Mouse (Mus musculus): ENCODE measurements around the gene Rbm24.

Gene Rbm24

GRCm38 (mm10) chr13:46418141-46418601, at the start of gene Rbm24:
TSS of gene Rbm24 (plus strand) at chr13:46418434.
- no peak for DNase-seq (ENCODE audit: low read depth, low spot score)

- DNase-seq (ENCODE audit: low read depth, low spot score) = no peak
Measured at GRCm38 (mm10) chr13:46372884-46373283, 45.4 kb upstream of the Rbm24 start.

DNA sequence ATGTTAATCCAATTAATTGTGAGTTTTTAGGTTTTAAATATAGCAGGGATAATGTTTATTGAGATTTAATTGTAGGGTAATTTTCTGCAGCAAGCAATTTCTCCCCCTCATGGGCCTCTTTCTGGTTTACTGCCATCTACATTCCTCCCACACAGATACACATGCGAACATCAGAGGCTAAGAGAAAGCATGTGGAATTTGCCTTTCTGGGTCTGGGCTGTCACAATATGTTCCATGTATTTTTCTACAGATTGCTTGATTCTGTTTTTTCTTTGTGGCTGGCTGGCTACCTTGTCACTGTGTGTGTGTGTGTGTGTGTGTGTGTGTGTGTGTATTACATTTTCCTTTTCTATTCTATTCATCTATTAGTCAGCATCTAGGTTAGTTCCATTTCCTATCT, 42.9 kb upstream of the Rbm24 start:
- no peak for DNase-seq (ENCODE audit: low read depth, low spot score)

DNA sequence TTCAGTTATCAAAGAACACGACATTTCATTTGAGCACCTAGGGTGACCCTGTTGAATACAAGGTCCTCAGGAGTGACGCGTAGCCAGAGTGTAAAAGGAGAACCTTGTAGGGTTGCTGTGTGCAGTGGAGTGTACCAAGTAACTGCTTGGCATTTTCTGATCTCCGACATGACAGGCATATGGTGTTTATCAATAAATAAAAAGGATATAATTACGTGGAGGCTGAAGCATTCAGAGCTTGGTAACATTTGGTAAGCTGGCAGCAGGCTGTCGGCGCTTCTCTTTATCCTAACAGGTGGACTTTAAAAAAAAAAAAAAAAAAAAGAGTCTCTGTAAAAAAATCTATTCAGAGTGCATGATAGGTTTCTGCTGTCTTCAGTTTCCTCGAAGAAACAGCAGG, 30.8 kb upstream of the Rbm24 start:
- DNase-seq (ENCODE audit: low read depth, low spot score) = no peak

DNA sequence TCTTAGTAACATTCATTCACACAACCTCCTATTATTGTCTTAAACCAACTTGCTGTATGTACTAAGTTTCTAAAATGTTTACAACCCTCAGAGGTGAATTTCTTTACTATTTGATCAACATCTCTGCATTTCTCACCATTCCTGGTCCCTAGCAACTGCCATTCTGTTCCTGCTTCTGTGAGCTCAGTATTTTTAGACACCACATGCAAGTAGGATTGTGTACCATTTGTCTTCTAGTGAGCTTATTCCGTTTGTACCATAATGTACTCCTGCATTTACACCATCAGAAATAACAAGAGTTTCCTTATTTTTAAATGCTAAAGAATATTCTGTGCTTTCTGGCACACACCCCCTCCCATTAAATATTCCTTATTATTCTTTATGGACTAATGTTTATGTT, 26.6 kb upstream of the Rbm24 start:
- no peak for DNase-seq (ENCODE audit: low read depth, low spot score)

GRCm38 (mm10) chr13:46392893-46393292, 25.3 kb upstream of the Rbm24 start:
- DNase-seq (ENCODE audit: low read depth, low spot score) = no peak

GRCm38 (mm10) chr13:46393936-46394335, 24.3 kb upstream of the Rbm24 start:
- DNase-seq (ENCODE audit: low read depth, low spot score) = no peak

DNA sequence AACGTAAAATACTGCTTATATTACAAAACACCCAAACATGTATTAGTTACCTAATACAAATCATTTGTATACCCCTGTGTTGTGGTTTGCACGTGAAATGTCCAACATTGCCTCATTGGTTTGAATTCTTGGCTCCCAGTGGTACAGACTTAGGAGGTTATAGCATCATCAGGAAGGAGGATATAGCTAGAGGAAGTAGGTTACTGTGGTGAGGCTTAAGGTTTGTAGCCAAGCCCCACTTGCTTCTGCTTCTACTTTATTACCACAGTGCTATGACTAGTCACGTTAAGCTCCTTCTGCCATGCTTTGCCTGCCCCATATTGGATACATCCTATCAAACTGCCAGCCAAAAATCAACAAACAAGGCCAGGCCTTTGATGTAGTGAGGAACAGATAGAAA, 21.0 kb upstream of the Rbm24 start:
- DNase-seq (ENCODE audit: low read depth, low spot score) = no peak

DNA sequence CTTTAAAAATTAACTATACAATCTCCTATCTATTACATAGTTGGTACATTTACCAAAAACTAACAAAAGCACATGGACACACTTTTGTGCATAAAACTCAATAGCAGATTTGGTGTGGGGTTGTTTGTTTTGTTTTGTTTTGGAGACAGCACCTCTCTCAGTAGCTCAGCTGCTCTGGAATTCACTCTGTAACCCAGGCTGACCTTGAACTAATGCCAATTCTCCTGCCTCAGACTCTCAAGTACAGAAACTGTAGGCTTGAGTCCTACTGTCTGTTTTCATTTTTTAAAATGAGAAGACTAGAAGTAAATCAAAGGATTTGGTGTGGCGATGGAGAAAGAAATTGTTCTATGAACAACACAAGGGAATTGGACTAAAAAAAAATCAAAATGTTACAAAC, 11.1 kb upstream of the Rbm24 start:
- no peak for DNase-seq (ENCODE audit: low read depth, low spot score)

DNA sequence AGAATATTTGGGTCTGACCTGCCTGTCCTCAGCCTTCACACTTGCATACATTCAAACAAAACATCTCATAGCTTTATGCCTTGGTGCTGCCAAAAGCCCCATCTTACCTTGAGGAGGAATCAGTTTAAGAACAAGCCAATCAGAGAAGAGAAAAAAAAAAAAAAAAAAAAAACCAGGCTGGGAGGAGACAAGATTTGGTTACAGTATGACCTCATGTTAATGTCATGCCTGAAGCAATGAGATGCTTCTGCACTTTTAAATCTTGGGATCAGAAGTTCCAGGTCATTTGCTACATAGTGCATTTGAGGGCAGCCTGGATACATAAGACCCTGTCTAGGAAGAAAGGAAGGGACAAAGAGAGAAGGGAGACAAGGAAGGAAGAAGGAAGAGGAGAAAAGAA, 6.0 kb upstream of the Rbm24 start:
- no peak for DNase-seq (ENCODE audit: low read depth, low spot score)

- DNase-seq (ENCODE audit: low read depth, low spot score) = no peak
Measured at GRCm38 (mm10) chr13:46413588-46413987, 4.6 kb upstream of the Rbm24 start.

DNA sequence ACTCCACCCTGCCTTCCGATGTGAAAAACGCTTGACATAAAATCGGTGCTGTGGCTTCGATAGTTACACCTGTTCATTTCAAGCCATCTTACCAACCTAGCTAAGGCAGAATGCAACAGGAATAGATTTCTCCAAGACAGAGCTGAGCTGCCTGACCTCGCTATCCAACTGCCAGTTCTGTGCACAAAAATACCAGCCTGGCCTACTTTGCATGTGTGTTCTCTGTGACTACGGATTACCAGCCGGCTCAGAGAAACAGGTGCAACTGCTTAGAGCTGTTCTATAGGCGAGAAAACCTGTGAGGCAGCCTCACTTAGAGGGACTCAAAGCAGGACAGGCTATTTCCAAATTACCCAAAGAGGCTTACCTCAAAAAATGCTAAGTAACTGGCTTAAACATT, 4.2 kb upstream of the Rbm24 start:
- DNase-seq (ENCODE audit: low read depth, low spot score) = no peak

- no peak for DNase-seq (ENCODE audit: low read depth, low spot score)
Measured at GRCm38 (mm10) chr13:46416021-46416420, 2.2 kb upstream of the Rbm24 start.

- DNase-seq (ENCODE audit: low read depth, low spot score) = no peak
Measured at GRCm38 (mm10) chr13:46417594-46417993, 640 bp upstream of the Rbm24 start.

GRCm38 (mm10) chr13:46418731-46419545, 704 bp downstream of the Rbm24 start:
- no peak for DNase-seq (ENCODE audit: low read depth, low spot score)

DNA sequence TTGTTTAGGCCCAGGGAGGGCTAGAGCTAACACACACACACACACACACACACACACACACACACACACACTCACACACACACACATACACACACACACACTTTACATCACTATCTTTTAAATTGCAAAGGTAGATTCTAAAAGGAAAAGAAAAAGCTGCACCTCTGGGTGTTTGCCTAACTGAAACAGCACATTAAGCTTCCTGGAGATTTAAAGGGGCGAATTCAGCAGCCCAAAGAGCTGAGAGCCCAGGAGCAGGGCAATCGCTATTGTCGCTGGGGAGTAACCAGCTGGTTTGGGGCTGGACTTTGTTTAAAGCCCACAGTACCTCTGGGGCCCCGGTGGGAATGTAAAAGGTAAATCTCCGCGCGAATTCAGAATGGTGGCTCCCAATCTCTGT, 1.4 kb downstream of the Rbm24 start:
- no peak for DNase-seq (ENCODE audit: low read depth, low spot score)

GRCm38 (mm10) chr13:46420095-46420494, 1.9 kb downstream of the Rbm24 start:
- DNase-seq (ENCODE audit: low read depth, low spot score) = no peak

DNA sequence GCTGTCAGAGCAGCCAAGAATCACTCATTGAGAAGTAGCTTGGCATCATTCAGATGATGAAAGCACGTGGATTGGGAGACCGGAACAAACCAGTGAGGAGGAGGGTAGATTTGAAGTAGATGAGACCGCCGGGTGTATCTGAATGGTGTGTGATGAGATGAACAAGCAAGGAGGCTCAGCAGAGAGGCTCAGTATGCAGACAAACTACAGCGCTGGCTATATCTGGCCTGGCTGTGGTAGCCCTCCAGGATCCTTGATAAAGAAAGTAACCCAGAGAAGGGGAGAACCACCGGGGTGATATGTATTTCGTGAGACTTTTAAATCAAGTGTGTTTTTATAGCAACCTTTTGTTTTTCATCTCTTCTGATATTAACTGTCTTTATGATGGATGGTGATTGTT, 5.6 kb downstream of the Rbm24 start:
- no peak for DNase-seq (ENCODE audit: low read depth, low spot score)

DNA sequence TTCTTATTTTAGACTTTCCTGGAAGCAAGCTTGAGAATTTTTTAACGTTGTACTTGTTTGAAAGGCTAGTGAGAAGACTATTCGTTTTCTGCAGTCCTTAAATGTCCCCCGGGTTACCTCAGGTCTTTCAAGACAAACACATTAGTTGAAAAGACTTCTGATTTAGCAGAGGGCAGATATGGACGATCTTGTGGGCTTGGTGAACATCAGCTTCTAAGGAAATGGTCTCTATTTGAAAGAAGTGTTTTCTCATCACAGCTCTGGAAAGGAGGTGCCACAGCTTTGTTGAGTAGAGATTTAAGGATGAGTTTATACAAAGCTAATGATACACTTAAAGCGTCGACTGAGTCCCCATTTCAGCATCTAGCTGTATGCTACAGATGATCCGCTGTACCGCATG, 6.1 kb downstream of the Rbm24 start:
- DNase-seq (ENCODE audit: low read depth, low spot score) = no peak

DNA sequence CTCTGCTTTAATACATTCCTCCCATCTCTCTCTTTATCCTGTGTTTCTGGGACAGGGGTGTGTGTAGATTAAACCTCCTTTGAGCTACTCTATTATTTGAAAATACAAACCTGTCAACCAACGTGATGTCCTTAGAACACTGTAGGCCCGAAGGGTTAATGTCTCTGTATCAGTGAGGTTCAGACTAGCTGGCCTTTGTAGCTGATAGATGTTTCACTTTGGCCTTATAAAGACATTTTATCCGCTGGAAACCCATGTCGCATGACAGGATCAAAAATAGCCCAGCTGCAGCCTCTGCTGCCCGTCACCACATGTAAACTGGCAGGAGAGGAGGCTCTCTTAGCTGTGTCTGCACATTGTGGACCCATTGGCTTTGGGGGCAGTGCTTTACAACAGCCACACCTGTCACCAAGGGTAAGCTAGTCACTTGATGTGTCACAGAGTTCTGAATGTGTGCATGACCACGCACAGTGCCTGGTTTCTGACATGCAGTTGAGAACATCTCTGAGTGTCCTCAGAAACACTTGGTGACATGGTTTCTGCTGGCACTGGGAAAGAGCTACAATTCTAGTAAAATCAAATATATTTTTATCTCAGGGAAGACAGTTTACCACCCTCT, 8.5 kb downstream of the Rbm24 start:
- no peak for DNase-seq (ENCODE audit: low read depth, low spot score)

GRCm38 (mm10) chr13:46428964-46429363, 10.7 kb downstream of the Rbm24 start:
- no peak for DNase-seq (ENCODE audit: low read depth, low spot score)

- no peak for DNase-seq (ENCODE audit: low read depth, low spot score)
Measured at GRCm38 (mm10) chr13:46429866-46430265, 11.6 kb downstream of the Rbm24 start.

DNA sequence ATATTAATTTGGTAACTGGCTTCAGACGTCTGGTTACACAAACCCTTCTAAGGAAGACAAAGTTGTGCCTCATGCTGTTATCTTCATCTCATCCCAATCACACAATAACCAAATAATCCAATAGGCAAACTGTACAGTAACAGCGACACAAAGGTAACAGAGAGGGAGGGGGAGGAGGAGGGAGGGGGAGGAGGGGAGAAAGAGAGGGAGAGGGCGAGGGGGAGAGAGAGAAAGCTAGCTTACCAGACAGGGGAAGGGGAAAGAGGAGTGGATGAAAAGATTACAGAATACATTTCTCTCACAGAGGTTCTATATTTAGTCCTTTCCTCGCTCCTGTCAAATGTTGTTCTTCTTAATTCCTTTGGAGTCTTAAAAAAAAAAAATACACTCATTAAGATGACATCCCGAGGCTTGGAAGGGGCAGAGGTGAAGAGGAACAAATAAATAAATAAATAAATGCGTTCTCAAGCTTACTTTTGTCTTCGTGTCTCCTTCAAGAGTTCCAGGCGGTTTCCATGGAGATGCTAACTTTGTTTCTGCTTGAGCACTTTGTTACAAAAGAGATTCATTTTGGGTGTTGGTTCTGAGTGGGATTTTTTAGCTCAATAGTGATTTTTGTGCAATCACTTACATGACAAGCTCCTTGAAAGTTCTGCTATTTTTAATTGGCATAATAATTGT, 15.8 kb downstream of the Rbm24 start:
- no peak for DNase-seq (ENCODE audit: low read depth, low spot score)

Data from retina, adult 2 months (tissue).